ENCODE assay signal across 16 mouse cellular contexts in the genomic region with DNA sequence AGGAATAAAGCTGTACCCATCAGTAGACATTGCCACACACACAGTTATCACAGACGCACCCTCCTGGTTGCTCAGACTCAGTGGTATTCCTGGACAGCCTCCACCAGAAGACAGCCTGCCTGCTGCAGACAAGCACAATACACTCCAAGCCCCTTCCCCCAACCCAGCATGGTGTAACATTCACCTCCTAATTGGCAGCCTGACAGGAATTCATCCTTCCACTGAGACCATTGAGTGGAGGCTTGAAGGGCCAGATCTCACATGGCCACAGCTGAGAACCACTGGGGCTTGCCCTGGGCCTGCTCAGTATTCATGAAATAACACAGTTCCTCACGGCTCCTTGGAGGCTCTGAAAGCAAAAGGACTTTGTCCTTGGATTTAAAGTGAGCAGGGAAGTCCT.
A peak's percentile ranks its signal among the peaks of the same experiment; 100 is the strongest.
DNase-seq lines count a peak whose midpoint lies in the region; ATAC-seq and TF ChIP-seq lines count a peak whose summit lies in the region.
"Had no signal": no experiment of that assay in that cellular context is flagged by ENCODE, and none has a peak within 500 bp of the region (broad histone marks: within the 10 kb centered on the region; RNA-seq: fewer than 3 reads in every experiment).

No protein-coding gene starts in this region.

- H3K27me3 ChIP-seq in forebrain, embryonic 10.5 days (ENCODE audit: poor library complexity, severe bottlenecking): no peaks in the 10 kb centered on the region
- H3K27me3 ChIP-seq in hindbrain, embryonic 12.5 days: no peaks in the 10 kb centered on the region; the same call in 1 of the 2 replicates
- H3K27me3 ChIP-seq in midbrain, embryonic 13.5 days: no peaks in the 10 kb centered on the region
- H3K27me3 ChIP-seq in liver, postnatal 0 days (ENCODE audit: insufficient read depth, low read length): no peaks in the 10 kb centered on the region

- no peak for TF ChIP-seq EP300 in liver, postnatal 0 days (IDR thresholded peaks at IDR 0.05; ENCODE audit: low read depth)

- no peaks in the 10 kb centered on the region for H3K36me3 ChIP-seq in forebrain, embryonic 10.5 days (replicated peaks)
- no peaks in the 10 kb centered on the region for H3K36me3 ChIP-seq in hindbrain, embryonic 12.5 days
- no peaks in the 10 kb centered on the region for H3K36me3 ChIP-seq in midbrain, embryonic 13.5 days
- H3K36me3 ChIP-seq in liver, postnatal 0 days (replicated peaks; ENCODE audit: insufficient read depth, low read length): no peaks in the 10 kb centered on the region
- H3K36me3 ChIP-seq: G1E had no signal

- peak; percentile 35 for DNase-seq in Muller cell, postnatal 12 days (ENCODE audit: inconsistent ontology term)
- no peak for DNase-seq in forebrain, embryonic 10.5 days (ENCODE audit: extremely low spot score, low spot score)
- no peak for DNase-seq in gastrocnemius, postnatal 10 days
- DNase-seq in natural killer cell, adult 2 months (ENCODE audit: low spot score in 2 of 2): no peak
- DNase-seq in liver, postnatal 0 days: no peak
- DNase-seq in gastrocnemius, postnatal 4 days (ENCODE audit: low spot score in 2 of 2): no peak
- DNase-seq: adrenal gland, postnatal 25 days; gastrocnemius, adult 2 months; kidney, adult 2 months; lung, postnatal 36 days had no signal

- H3K9me3 ChIP-seq in forebrain, embryonic 10.5 days: peaks cover 15% of the 10 kb centered on the region
- peaks cover 5% of the 10 kb centered on the region; the same call in 1 of the 2 replicates for H3K9me3 ChIP-seq in hindbrain, embryonic 12.5 days (replicated peaks)
- H3K9me3 ChIP-seq in midbrain, embryonic 13.5 days: peaks cover 4% of the 10 kb centered on the region; the same call in 1 of the 2 replicates
- no peaks in the 10 kb centered on the region for H3K9me3 ChIP-seq in liver, postnatal 0 days (ENCODE audit: low read length)

- peaks cover 13% of the 10 kb centered on the region for H3K4me1 ChIP-seq in forebrain, embryonic 10.5 days
- H3K4me1 ChIP-seq in hindbrain, embryonic 12.5 days: peaks cover 11% of the 10 kb centered on the region
- peaks cover 9% of the 10 kb centered on the region for H3K4me1 ChIP-seq in midbrain, embryonic 13.5 days (replicated peaks)
- no peaks in the 10 kb centered on the region for H3K4me1 ChIP-seq in liver, postnatal 0 days (ENCODE audit: insufficient read depth)

- no peak for TF ChIP-seq CTCF in liver, postnatal 0 days (IDR thresholded peaks at IDR 0.05; ENCODE audit: low read depth)

- no peak overlapping the region for H3K4me2 ChIP-seq in hindbrain, embryonic 12.5 days (replicated peaks)
- no peak overlapping the region for H3K4me2 ChIP-seq in midbrain, embryonic 13.5 days (replicated peaks)
- no peak overlapping the region for H3K4me2 ChIP-seq in liver, postnatal 0 days (ENCODE audit: low read depth, low read length)
- H3K4me2 ChIP-seq: heart, embryonic 11.5 days had no signal

- peak; percentile 67 for ATAC-seq in hindbrain, embryonic 12.5 days (ENCODE audit: low FRiP score)
- ATAC-seq in midbrain, embryonic 13.5 days: peak; percentile 80
- no peak for ATAC-seq in liver, postnatal 0 days

- H3K9ac ChIP-seq in hindbrain, embryonic 12.5 days: no peak overlapping the region
- no peak overlapping the region; the same call in 1 of the 2 replicates for H3K9ac ChIP-seq in midbrain, embryonic 13.5 days (replicated peaks)
- no peak overlapping the region for H3K9ac ChIP-seq in liver, postnatal 0 days (replicated peaks)
- H3K9ac ChIP-seq: liver, embryonic 14.5 days had no signal

- peak overlapping the region; percentile 20 for H3K27ac ChIP-seq in forebrain, embryonic 10.5 days
- H3K27ac ChIP-seq in hindbrain, embryonic 12.5 days: peak overlapping the region; percentile 40
- H3K27ac ChIP-seq in midbrain, embryonic 13.5 days: peak overlapping the region; percentile 57
- H3K27ac ChIP-seq in liver, postnatal 0 days (ENCODE audit: low read depth): no peak overlapping the region
- H3K27ac ChIP-seq: gastrocnemius, adult 2 months; liver, embryonic 14.5 days had no signal

- no peak overlapping the region for H3K4me3 ChIP-seq in forebrain, embryonic 10.5 days
- no peak overlapping the region for H3K4me3 ChIP-seq in hindbrain, embryonic 12.5 days
- H3K4me3 ChIP-seq in midbrain, embryonic 13.5 days (replicated peaks): no peak overlapping the region
- no peak overlapping the region for H3K4me3 ChIP-seq in liver, postnatal 0 days (ENCODE audit: low read depth, low read length)
- H3K4me3 ChIP-seq: erythroblast, embryonic 14.5 days; gastrocnemius, adult 2 months had no signal

- WGBS in forebrain, embryonic 10.5 days: 47% methylated on average over 2 of the region's 2 CpGs
- WGBS in hindbrain, embryonic 12.5 days: 41% methylated on average over 2 of the region's 2 CpGs
- 31% methylated on average over 2 of the region's 2 CpGs for WGBS in midbrain, embryonic 13.5 days
- 54% methylated on average over 2 of the region's 2 CpGs for WGBS in liver, postnatal 0 days (ENCODE audit: insufficient replicate concordance)
